Mouse (Mus musculus) heart, postnatal 25 days (tissue): ENCODE measurements around the gene Mup13. TPM values are rescaled to one million over a fixed set of nuclear protein-coding genes. Genes with fewer than 3 reads are reported as not detected.
"Not testable (repeated sequence)": the region's sequence is repeated elsewhere in the genome, so short reads cannot be mapped to it uniquely, and the experiment has no call there.

Experiments
- DNase-seq: peaks from one replicate; pipeline ENCODE4 v3.0.0; 2022; ENCODE audit warnings: low spot score
- intact Hi-C: fragments of 180-260 bp; cut with DNase I; formaldehyde crosslinking; loops from one replicate; pipeline ENCODE4 v1.15.1; 2025
- total RNA-seq, 2 experiments: library from RNA; stranded (reverse); gene quantifications; 2 replicates each; pipeline ENCODE4 v1.2.3; 2021

The Mup13 gene
- not detected for total RNA-seq

- intact Hi-C loops, DNase-seq: not testable (repeated sequence)
Observed at GRCm38 (mm10) chr4:61228186-61228585, at the start of gene Mup13. Gene Mup13, minus strand, starts transcription at chr4:61228286.

Other genes starting within 250 kb of the Mup13 start
- gene Mup14, start 75.7 kb upstream of the Mup13 start, total RNA-seq, result not detected
- not detected for gene Mup15, start 211.5 kb upstream of the Mup13 start, total RNA-seq